Mouse (Mus musculus) kidney, embryonic 15.5 days (tissue): ENCODE data around the gene Cnot1. TPM values are rescaled to one million over a fixed set of nuclear protein-coding genes. Genes with fewer than 3 reads are reported as not detected.
"Not testable (repeated sequence)": the region's sequence is repeated elsewhere in the genome, so short reads cannot be mapped to it uniquely, and the experiment has no call there.

Experiments
- ATAC-seq: fragments of 200-750 bp; cut with Nextera tagmentation; replicated peaks from 2 replicates; pipeline ENCODE4 v1.8.0; 2017; ENCODE audit warnings: moderate TSS enrichment; ENCODE audit not compliant: low FRiP score
- H3K27ac ChIP-seq: fragments of 300-500 bp; sonication (generic); 2 replicates; pipeline ENCODE4 v1.5.1; 2015; ENCODE audit warnings: mild to moderate bottlenecking, inconsistent platforms
- H3K27me3 ChIP-seq: fragments of 300-500 bp; sonication (generic); 2 replicates; pipeline ENCODE4 v1.6.1; 2015; ENCODE audit warnings: inconsistent platforms
- H3K36me3 ChIP-seq: fragments of 300-500 bp; sonication (generic); 2 replicates; pipeline ENCODE4 v1.6.1; 2015; ENCODE audit warnings: inconsistent platforms
- H3K4me1 ChIP-seq: fragments of 300-500 bp; sonication (generic); 2 replicates; pipeline ENCODE4 v1.6.1; 2015; ENCODE audit warnings: inconsistent platforms
- H3K4me2 ChIP-seq: fragments of 300-500 bp; sonication (generic); 2 replicates; pipeline ENCODE4 v1.6.1; 2015; ENCODE audit warnings: moderate library complexity, mild to moderate bottlenecking, inconsistent platforms
- H3K4me3 ChIP-seq: fragments of 300-500 bp; sonication (generic); replicated peaks from 2 replicates; pipeline ENCODE4 v1.5.1; 2015; ENCODE audit warnings: mild to moderate bottlenecking, inconsistent platforms
- H3K9ac ChIP-seq: fragments of 300-500 bp; sonication (generic); 2 replicates; pipeline ENCODE4 v1.6.1; 2015; ENCODE audit warnings: mild to moderate bottlenecking, inconsistent platforms
- H3K9me3 ChIP-seq: fragments of 300-500 bp; sonication (generic); replicated peaks from 2 replicates; pipeline ENCODE4 v1.6.1; 2016; ENCODE audit warnings: inconsistent platforms
- WGBS: fragments of 180-500 bp; shearing (Covaris S2); methylation state at CpG from one replicate; pipeline ENCODE4 v1.1.7; 2015; ENCODE audit warnings: mixed read lengths; 5-methylcytosine and 5-hydroxymethylcytosine counted together
- polyA plus RNA-seq: library from polyadenylated mRNA; unstranded; fragments of >200 nt; fragmentation: Nextera tagmentation; extraction: Ambion mirVana; gene quantifications from 2 replicates; pipeline ENCODE4 v1.2.1, GENCODE M21; 2015

Cnot1 gene
- polyA plus RNA-seq, 1 experiment from 2014 or later, result 76.2 TPM

- no peak overlapping the region for H3K4me2 ChIP-seq
- no peaks in the 10 kb centered on the region for H3K9me3 ChIP-seq
- no peak for ATAC-seq
- no peaks in the 10 kb centered on the region for H3K27me3 ChIP-seq
- H3K36me3 ChIP-seq, result 0 out of 2 replicates have a peak, but pooled peaks cover 5% of the 10 kb centered on the region
- no peak overlapping the region for H3K27ac ChIP-seq
- 82% methylated on average over 5 of the region's 5 CpGs for WGBS
- H3K4me3 ChIP-seq, result no peak overlapping the region
- no peak overlapping the region for H3K9ac ChIP-seq
- H3K4me1 ChIP-seq, result peaks cover 14% of the 10 kb centered on the region
Observed at GRCm38 (mm10) chr8:95809116-95809515, 1.9 kb upstream of the Cnot1 start.

GRCm38 (mm10) chr8:95808631-95809030 lies 1.4 kb upstream of the Cnot1 start:
- H3K4me2 ChIP-seq, result no peak overlapping the region
- peaks cover 14% of the 10 kb centered on the region for H3K4me1 ChIP-seq
- no peak overlapping the region for H3K4me3 ChIP-seq
- H3K9ac ChIP-seq, result no peak overlapping the region
- H3K36me3 ChIP-seq, result 0 out of 2 replicates have a peak, but pooled peaks cover 8% of the 10 kb centered on the region
- WGBS, result 87% methylated on average over 4 of the region's 4 CpGs
- no peaks in the 10 kb centered on the region for H3K27me3 ChIP-seq
- H3K9me3 ChIP-seq, result no peaks in the 10 kb centered on the region
- ATAC-seq, result no peak
- no peak overlapping the region for H3K27ac ChIP-seq

- Histone ChIP-seq H3K9ac (peak overlapping the region; percentile 64), H3K9me3 (no peaks in the 10 kb centered on the region), H3K4me2 (peak overlapping the region; percentile 83), H3K27me3 (no peaks in the 10 kb centered on the region), H3K4me3 (peak overlapping the region; percentile 85), H3K36me3 (0 out of 2 replicates have a peak, but pooled peaks cover 8% of the 10 kb centered on the region), H3K27ac (peak overlapping the region; percentile 98), H3K4me1 (peaks cover 14% of the 10 kb centered on the region)
- under 1% methylated on average over 20 of the region's 20 CpGs for WGBS
- peak; percentile 93 for ATAC-seq
Observed at GRCm38 (mm10) chr8:95807861-95808260, 597 bp upstream of the Cnot1 start.

GRCm38 (mm10) chr8:95806461-95807191 lies 638 bp downstream of the Cnot1 start:
- Histone ChIP-seq H3K27me3 (no peaks in the 10 kb centered on the region), H3K9me3 (no peaks in the 10 kb centered on the region), H3K36me3 (0 out of 2 replicates have a peak, but pooled peaks cover 12% of the 10 kb centered on the region), H3K4me2 (peak overlapping the region; percentile 83), H3K27ac (peak overlapping the region; percentile 98), H3K4me3 (peak overlapping the region; percentile 85), H3K4me1 (peaks cover 19% of the 10 kb centered on the region), H3K9ac (peak overlapping the region; percentile 99)
- ATAC-seq, result peak; percentile 4; the same call in 1 of the 2 replicates
- under 1% methylated on average over 55 of the region's 69 CpGs for WGBS

- Histone ChIP-seq H3K27me3 (no peaks in the 10 kb centered on the region), H3K4me3 (peak overlapping the region; percentile 85), H3K27ac (no peak overlapping the region), H3K36me3 (peaks cover 22% of the 10 kb centered on the region), H3K9me3 (no peaks in the 10 kb centered on the region), H3K4me1 (peaks cover 21% of the 10 kb centered on the region), H3K9ac (peak overlapping the region; percentile 99), H3K4me2 (peak overlapping the region; percentile 83)
- 47% methylated on average over 2 of the region's 2 CpGs for WGBS
- no peak for ATAC-seq
Observed at GRCm38 (mm10) chr8:95805482-95805881, 1.8 kb downstream of the Cnot1 start.

- H3K9ac ChIP-seq, result no peak overlapping the region
- ATAC-seq, result no peak
- H3K27ac ChIP-seq, result no peak overlapping the region
- peaks cover 47% of the 10 kb centered on the region for H3K36me3 ChIP-seq
- WGBS, result 88% methylated on average over 8 of the region's 8 CpGs
- no peaks in the 10 kb centered on the region for H3K27me3 ChIP-seq
- peaks cover 25% of the 10 kb centered on the region for H3K4me1 ChIP-seq
- no peak overlapping the region for H3K4me2 ChIP-seq
- no peaks in the 10 kb centered on the region for H3K9me3 ChIP-seq
- H3K4me3 ChIP-seq, result no peak overlapping the region
Observed at GRCm38 (mm10) chr8:95802231-95802630, 5.0 kb downstream of the Cnot1 start.

GRCm38 (mm10) chr8:95801476-95802064 lies 5.7 kb downstream of the Cnot1 start:
- Histone ChIP-seq H3K36me3 (peaks cover 50% of the 10 kb centered on the region), H3K4me1 (peaks cover 25% of the 10 kb centered on the region), H3K4me2 (no peak overlapping the region), H3K9ac (no peak overlapping the region), H3K9me3 (no peaks in the 10 kb centered on the region), H3K27ac (no peak overlapping the region), H3K27me3 (no peaks in the 10 kb centered on the region), H3K4me3 (no peak overlapping the region)
- 93% methylated on average over 1 of the region's 1 CpGs for WGBS
- ATAC-seq, result no peak

GRCm38 (mm10) chr8:95800353-95800752 lies 6.9 kb downstream of the Cnot1 start:
- WGBS, result 92% methylated on average over 3 of the region's 3 CpGs
- H3K27me3 ChIP-seq, result no peaks in the 10 kb centered on the region
- no peak overlapping the region for H3K9ac ChIP-seq
- peaks cover 16% of the 10 kb centered on the region for H3K4me1 ChIP-seq
- ATAC-seq, result no peak
- H3K4me2 ChIP-seq, result no peak overlapping the region
- H3K4me3 ChIP-seq, result no peak overlapping the region
- H3K27ac ChIP-seq, result no peak overlapping the region
- peaks cover 61% of the 10 kb centered on the region for H3K36me3 ChIP-seq
- no peaks in the 10 kb centered on the region for H3K9me3 ChIP-seq

GRCm38 (mm10) chr8:95799891-95800290 lies 7.4 kb downstream of the Cnot1 start:
- WGBS, result 95% methylated on average over 1 of the region's 1 CpGs
- Histone ChIP-seq H3K9ac (no peak overlapping the region), H3K27ac (no peak overlapping the region), H3K4me2 (no peak overlapping the region), H3K9me3 (no peaks in the 10 kb centered on the region), H3K27me3 (no peaks in the 10 kb centered on the region), H3K4me1 (0 out of 2 replicates have a peak, but pooled peaks cover 11% of the 10 kb centered on the region), H3K4me3 (no peak overlapping the region), H3K36me3 (peaks cover 58% of the 10 kb centered on the region)
- no peak for ATAC-seq

- no peaks in the 10 kb centered on the region for H3K27me3 ChIP-seq
- peaks cover 56% of the 10 kb centered on the region for H3K36me3 ChIP-seq
- no peak overlapping the region for H3K4me2 ChIP-seq
- no peak overlapping the region for H3K9ac ChIP-seq
- no peak overlapping the region for H3K4me3 ChIP-seq
- no peaks in the 10 kb centered on the region for H3K9me3 ChIP-seq
- 0 out of 2 replicates have a peak, but pooled peaks cover 11% of the 10 kb centered on the region for H3K4me1 ChIP-seq
- 92% methylated on average over 6 of the region's 6 CpGs for WGBS
- H3K27ac ChIP-seq, result no peak overlapping the region
- no peak for ATAC-seq
Observed at GRCm38 (mm10) chr8:95799117-95799516, 8.1 kb downstream of the Cnot1 start.

GRCm38 (mm10) chr8:95795333-95796061 lies 11.8 kb downstream of the Cnot1 start:
- H3K4me2 ChIP-seq, H3K27ac ChIP-seq, H3K9me3 ChIP-seq, H3K4me3 ChIP-seq, ATAC-seq, H3K4me1 ChIP-seq, H3K27me3 ChIP-seq, H3K9ac ChIP-seq: not testable (repeated sequence)
- peaks cover 54% of the 10 kb centered on the region for H3K36me3 ChIP-seq
- 92% methylated on average over 5 of the region's 5 CpGs for WGBS

GRCm38 (mm10) chr8:95785591-95785990 lies 21.7 kb downstream of the Cnot1 start:
- peaks cover 84% of the 10 kb centered on the region for H3K36me3 ChIP-seq

More at GRCm38 (mm10) chr8:95785591-95785990, 21.7 kb downstream of the Cnot1 start:
- Histone ChIP-seq H3K4me3 (no peak overlapping the region), H3K27me3 (no peaks in the 10 kb centered on the region), H3K27ac (no peak overlapping the region), H3K9ac (no peak overlapping the region), H3K9me3 (0 out of 2 replicates have a peak, but pooled peaks cover 2% of the 10 kb centered on the region), H3K4me1 (no peaks in the 10 kb centered on the region), H3K4me2 (no peak overlapping the region)
- 97% methylated on average over 3 of the region's 4 CpGs for WGBS
- ATAC-seq, result no peak
